In the genomic region with DNA sequence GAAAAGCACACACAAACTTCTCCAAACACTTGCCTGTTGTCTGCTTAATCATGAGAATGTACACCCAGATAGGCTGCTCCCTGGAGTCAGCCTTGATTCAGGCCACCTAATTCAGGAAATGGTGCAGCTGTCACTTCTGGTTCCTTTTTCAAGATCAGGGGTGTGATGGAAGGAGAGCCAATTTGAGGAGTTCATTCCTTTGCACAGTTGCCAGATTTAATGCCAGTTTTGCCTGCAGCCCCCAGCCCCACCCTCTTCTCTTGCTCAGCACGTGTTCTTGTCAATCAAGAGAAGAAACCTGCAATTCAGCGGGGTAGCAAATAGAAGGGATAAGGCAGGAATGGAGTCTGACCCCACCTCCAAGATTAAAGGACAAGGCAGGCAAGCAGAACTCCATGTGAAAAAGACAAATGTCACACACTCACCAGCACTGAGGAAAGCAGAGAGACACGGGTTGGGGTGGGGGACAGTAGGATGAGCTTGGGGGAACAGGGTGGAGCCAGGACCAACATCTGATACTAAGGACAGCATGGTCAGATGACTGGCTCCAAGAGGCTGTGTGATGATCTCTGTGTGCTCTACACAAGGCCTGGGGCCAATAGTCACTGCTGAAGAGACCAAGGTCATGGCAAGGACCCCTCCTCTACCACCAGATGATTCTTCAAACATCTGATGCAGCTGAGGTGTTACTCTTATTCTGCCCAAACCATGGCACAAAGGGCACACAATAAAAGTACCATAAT, we compare ENCODE assay signal across 18 mouse cellular contexts. TPM values are rescaled to one million over a fixed set of nuclear protein-coding genes. Genes with fewer than 3 reads are reported as not detected.
DNase-seq lines count a peak whose midpoint lies in the region; ATAC-seq and TF ChIP-seq lines count a peak whose summit lies in the region.
"Had no signal": no experiment of that assay in that cellular context is flagged by ENCODE, and none has a peak within 500 bp of the region (broad histone marks: within the 10 kb centered on the region; RNA-seq: fewer than 3 reads in every experiment).

No protein-coding gene starts in this region.

- H3K4me3 ChIP-seq in forebrain, embryonic 13.5 days: no peak overlapping the region
- no peak overlapping the region for H3K4me3 ChIP-seq in forebrain, embryonic 10.5 days
- no peak overlapping the region for H3K4me3 ChIP-seq in heart, embryonic 12.5 days
- no peak overlapping the region for H3K4me3 ChIP-seq in bone marrow macrophage, adult 2 months (ENCODE audit: insufficient read depth, low read length)
- H3K4me3 ChIP-seq in myocyte: no peak overlapping the region
- H3K4me3 ChIP-seq: hindbrain, embryonic 15.5 days; limb, embryonic 12.5 days; liver, embryonic 15.5 days; midbrain, embryonic 12.5 days; neural tube, embryonic 12.5 days had no signal

- 60% methylated on average over 3 of the region's 3 CpGs for WGBS in forebrain, embryonic 13.5 days
- whole genome bisulfite sequencing in forebrain, embryonic 10.5 days: 79% methylated on average over 3 of the region's 3 CpGs
- 33% methylated on average over 3 of the region's 3 CpGs for WGBS in heart, embryonic 12.5 days

- no peak for ATAC-seq in forebrain, embryonic 13.5 days
- ATAC-seq in heart, embryonic 12.5 days (ENCODE audit: insufficient number of reproducible peaks, low FRiP score): no peak
- ATAC-seq: forebrain, postnatal 0 days; intestine, embryonic 16.5 days had no signal

- H3K27me3 ChIP-seq in forebrain, embryonic 13.5 days: no peaks in the 10 kb centered on the region
- H3K27me3 ChIP-seq in forebrain, embryonic 10.5 days (ENCODE audit: poor library complexity, severe bottlenecking): no peaks in the 10 kb centered on the region
- no peaks in the 10 kb centered on the region for H3K27me3 ChIP-seq in heart, embryonic 12.5 days (replicated peaks)
- H3K27me3 ChIP-seq in myocyte (ENCODE audit: control insufficient read depth, insufficient read depth, insufficient read length): no peaks in the 10 kb centered on the region
- H3K27me3 ChIP-seq: CH12.LX; hindbrain, embryonic 15.5 days; limb, embryonic 12.5 days; liver, embryonic 15.5 days; midbrain, embryonic 12.5 days; neural tube, embryonic 12.5 days had no signal

- no peak for DNase-seq in forebrain, embryonic 10.5 days (ENCODE audit: extremely low spot score, low spot score)
- no peak for DNase-seq in heart, adult 18-20 months
- no peak for DNase-seq in frontal cortex, adult 2 months (ENCODE audit: extremely low spot score in 1 of 2, low spot score in 1 of 2)
- DNase-seq: cerebellum, adult 9-10 months; forebrain, postnatal 0 days; kidney, postnatal 36 days; thymus, postnatal 25 days had no signal

- no peak overlapping the region; the same call in 1 of the 2 replicates for H3K27ac ChIP-seq in forebrain, embryonic 13.5 days
- H3K27ac ChIP-seq in forebrain, embryonic 10.5 days: no peak overlapping the region
- peak overlapping the region; percentile 52 for H3K27ac ChIP-seq in heart, embryonic 12.5 days (ENCODE audit: poor library complexity, severe bottlenecking)
- peak overlapping the region; percentile 32 for H3K27ac ChIP-seq in bone marrow macrophage, adult 2 months (ENCODE audit: insufficient read depth, low read depth, low read length)
- H3K27ac ChIP-seq: hindbrain, embryonic 15.5 days; limb, embryonic 12.5 days; liver, embryonic 15.5 days; midbrain, embryonic 12.5 days; neural tube, embryonic 12.5 days had no signal

- H3K4me2 ChIP-seq in forebrain, embryonic 13.5 days: no peak overlapping the region
- no peak overlapping the region for H3K4me2 ChIP-seq in heart, embryonic 12.5 days
- peak overlapping the region; percentile 22 for H3K4me2 ChIP-seq in myocyte (ENCODE audit: low read depth)
- H3K4me2 ChIP-seq: hindbrain, embryonic 15.5 days; limb, embryonic 12.5 days; liver, embryonic 15.5 days; midbrain, embryonic 12.5 days; neural tube, embryonic 12.5 days had no signal

- TF ChIP-seq POLR2A in bone marrow macrophage, adult 2 months (IDR thresholded peaks at IDR 0.05; ENCODE audit: borderline replicate concordance, low read depth, low read length): no peak
- no peak for TF ChIP-seq POLR2A in myocyte (IDR thresholded peaks at IDR 0.05; ENCODE audit: insufficient read length, low read depth)

- H3ac ChIP-seq in myocyte (ENCODE audit: control insufficient read depth, insufficient read length): no peak overlapping the region

- H3K9me3 ChIP-seq in forebrain, embryonic 13.5 days (replicated peaks): no peaks in the 10 kb centered on the region
- H3K9me3 ChIP-seq in forebrain, embryonic 10.5 days: no peaks in the 10 kb centered on the region
- H3K9me3 ChIP-seq in heart, embryonic 12.5 days (replicated peaks): no peaks in the 10 kb centered on the region
- H3K9me3 ChIP-seq: hindbrain, embryonic 15.5 days; limb, embryonic 12.5 days; liver, embryonic 15.5 days; midbrain, embryonic 12.5 days; neural tube, embryonic 12.5 days had no signal

- H3K36me3 ChIP-seq in forebrain, embryonic 13.5 days (ENCODE audit: poor library complexity, severe bottlenecking): no peaks in the 10 kb centered on the region
- H3K36me3 ChIP-seq in forebrain, embryonic 10.5 days (replicated peaks): no peaks in the 10 kb centered on the region; the same call in 1 of the 2 replicates
- H3K36me3 ChIP-seq in heart, embryonic 12.5 days: 0 out of 2 replicates have a peak, but pooled peaks cover 2% of the 10 kb centered on the region
- no peaks in the 10 kb centered on the region for H3K36me3 ChIP-seq in myocyte (ENCODE audit: control insufficient read depth, insufficient read depth)
- H3K36me3 ChIP-seq: hindbrain, embryonic 15.5 days; limb, embryonic 12.5 days; liver, embryonic 15.5 days; midbrain, embryonic 12.5 days; neural tube, embryonic 12.5 days had no signal

- 0 out of 2 replicates have a peak overlapping the region, but pooled peaks have one; percentile 10 for H3K9ac ChIP-seq in forebrain, embryonic 13.5 days
- H3K9ac ChIP-seq in heart, embryonic 12.5 days: no peak overlapping the region
- H3K9ac ChIP-seq: forebrain, postnatal 0 days; hindbrain, embryonic 15.5 days; limb, embryonic 12.5 days; liver, embryonic 15.5 days; midbrain, embryonic 12.5 days; neural tube, embryonic 12.5 days had no signal

- 0 out of 2 replicates have a peak, but pooled peaks cover 3% of the 10 kb centered on the region for H3K4me1 ChIP-seq in forebrain, embryonic 13.5 days
- peaks cover 10% of the 10 kb centered on the region for H3K4me1 ChIP-seq in forebrain, embryonic 10.5 days
- H3K4me1 ChIP-seq in heart, embryonic 12.5 days (replicated peaks): peaks cover 19% of the 10 kb centered on the region
- H3K4me1 ChIP-seq in bone marrow macrophage, adult 2 months (ENCODE audit: control insufficient read depth, insufficient read depth, low read length): peaks cover 25% of the 10 kb centered on the region

- TF ChIP-seq CTCF in bone marrow macrophage, adult 2 months (IDR thresholded peaks at IDR 0.05; ENCODE audit: low read depth, low read length): no peak

- H3K79me2 ChIP-seq in myocyte (ENCODE audit: control insufficient read depth, insufficient read depth): peaks cover 7% of the 10 kb centered on the region

TF ChIP-seq in myocyte, 11 proteins besides CTCF, POLR2A, EP300 and RAD21:
- TF ChIP-seq MYOG (IDR thresholded peaks at IDR 0.05; ENCODE audit: control insufficient read depth in 1 of 3, insufficient read depth in 1 of 3, insufficient read length in 2 of 3, low read depth in 2 of 3) (peak in 2 of 3 experiments; percentile 71 to 86), E2F4 (IDR thresholded peaks at IDR 0.05; ENCODE audit: insufficient read depth) (no peak), TCF12 (IDR thresholded peaks at IDR 0.05; ENCODE audit: insufficient read depth, poor library complexity, severe bottlenecking) (peak; percentile 76), TCF3 (IDR thresholded peaks at IDR 0.05; ENCODE audit: insufficient read length, low read depth) (no peak), USF1 (IDR thresholded peaks at IDR 0.05; ENCODE audit: low read depth) (peak; percentile 36), CEBPB (IDR thresholded peaks at IDR 0.05; ENCODE audit: insufficient read depth, poor library complexity, severe bottlenecking) (no peak), MYOD1 (IDR thresholded peaks at IDR 0.05; ENCODE audit: control insufficient read depth in 1 of 3, insufficient read length in 2 of 3, low read depth in 2 of 3) (peak; percentile 85 to 92 (median 87)), REST (IDR thresholded peaks at IDR 0.05; ENCODE audit: insufficient read depth, insufficient read length) (no peak), POLR2AphosphoS2 (IDR thresholded peaks at IDR 0.05; ENCODE audit: insufficient read length, low read depth) (no peak), MAX (IDR thresholded peaks at IDR 0.05; ENCODE audit: low read depth) (no peak), SRF (IDR thresholded peaks at IDR 0.05; ENCODE audit: control insufficient read depth, insufficient read length, low read depth) (no peak)
TF ChIP-seq in myocyte: peak in this region for 4.

RNA-seq across cellular contexts. Expression of a gene that starts 3.8 kb away (rescaled TPM):
- 25.2 and 30.2 TPM in 2 replicates for polyA plus RNA-seq in forebrain, embryonic 13.5 days (2015; fragmentation: Nextera tagmentation; extraction: Ambion mirVana)
- 23.8 and 29.4 TPM in 2 replicates for polyA plus RNA-seq in forebrain, embryonic 10.5 days (2016; fragmentation: Nextera tagmentation; extraction: Ambion mirVana)
- polyA plus RNA-seq in heart, embryonic 12.5 days (2016; fragmentation: Nextera tagmentation; extraction: Ambion mirVana): 228 and 230 TPM in 2 replicates
- 100 to 1,000 TPM; 782 to 831 TPM for total RNA-seq in heart, adult 18-20 months (2021)
- polyA plus RNA-seq in bone marrow macrophage, adult 2 months (2012; ENCODE audit: insufficient read depth, insufficient read length, missing spikeins): 1.6 and 3.8 TPM in 2 replicates
- polyA plus RNA-seq in myocyte (2012; fragmentation: generic; extraction: Trizol): 381 TPM
- 7.7 and 8.1 TPM in 2 replicates for polyA plus RNA-seq in frontal cortex, adult 2 months (2012; rRNA removed)

RNA-seq across cellular contexts. Expression of a gene that starts 21.9 kb away (rescaled TPM):
- 15.7 and 17.3 TPM in 2 replicates for polyA plus RNA-seq in forebrain, embryonic 13.5 days (2015; fragmentation: Nextera tagmentation; extraction: Ambion mirVana)
- 32.0 and 37.5 TPM in 2 replicates for polyA plus RNA-seq in forebrain, embryonic 10.5 days (2016; fragmentation: Nextera tagmentation; extraction: Ambion mirVana)
- 8.1 and 8.4 TPM in 2 replicates for polyA plus RNA-seq in heart, embryonic 12.5 days (2016; fragmentation: Nextera tagmentation; extraction: Ambion mirVana)
- 1 to 10 TPM; 2.1 to 2.6 TPM for total RNA-seq in heart, adult 18-20 months (2021)
- 7.1 and 8.0 TPM in 2 replicates for polyA plus RNA-seq in bone marrow macrophage, adult 2 months (2012; ENCODE audit: insufficient read depth, insufficient read length, missing spikeins)
- polyA plus RNA-seq in myocyte (2012; fragmentation: generic; extraction: Trizol): 4.0 TPM
- polyA plus RNA-seq in frontal cortex, adult 2 months (2012; rRNA removed): 6.9 and 7.2 TPM in 2 replicates

RNA-seq across cellular contexts. Expression of a gene that starts 56.7 kb away (rescaled TPM):
- 16.7 and 19.4 TPM in 2 replicates for polyA plus RNA-seq in forebrain, embryonic 13.5 days (2015; fragmentation: Nextera tagmentation; extraction: Ambion mirVana)
- polyA plus RNA-seq in forebrain, embryonic 10.5 days (2016; fragmentation: Nextera tagmentation; extraction: Ambion mirVana): 22.5 and 23.2 TPM in 2 replicates
- 24.9 and 25.5 TPM in 2 replicates for polyA plus RNA-seq in heart, embryonic 12.5 days (2016; fragmentation: Nextera tagmentation; extraction: Ambion mirVana)
- total RNA-seq in heart, adult 18-20 months (2021): 1 to 10 TPM; 6.2 to 8.5 TPM
- polyA plus RNA-seq in bone marrow macrophage, adult 2 months (2012; ENCODE audit: insufficient read depth, insufficient read length, missing spikeins): 0.65 and 1.3 TPM in 2 replicates
- 29.6 TPM for polyA plus RNA-seq in myocyte (2012; fragmentation: generic; extraction: Trizol)
- 17.9 and 19.1 TPM in 2 replicates for polyA plus RNA-seq in frontal cortex, adult 2 months (2012; rRNA removed)

Comparison
In these comparisons a context has a peak if more than half of its experiments do, and no peak if none do; other contexts are left out.
1. H3K27ac ChIP-seq: peak in heart, embryonic 12.5 days (single experiment) and bone marrow macrophage, adult 2 months (single experiment); none in forebrain, embryonic 13.5 days (single experiment) and forebrain, embryonic 10.5 days (single experiment).